In genomic region chr13:63405151-63405550, GRCm38 (mm10) we compare ENCODE assay signal across 13 mouse cellular contexts.
"Had no signal": no experiment of that assay in that cellular context is flagged by ENCODE, and none has a peak within 500 bp of the region (broad histone marks: within the 10 kb centered on the region; RNA-seq: fewer than 3 reads in every experiment).

No protein-coding gene starts in this region.

- H3K36me3 ChIP-seq: liver, embryonic 13.5 days; lung, embryonic 15.5 days; midbrain, embryonic 13.5 days; stomach, embryonic 15.5 days had no signal

- H3K4me3 ChIP-seq: liver, embryonic 13.5 days; lung, embryonic 15.5 days; midbrain, embryonic 13.5 days; stomach, embryonic 15.5 days had no signal

- ATAC-seq: inflammation-experienced regulatory T-cells, adult 6 months; intestine, embryonic 16.5 days; midbrain, embryonic 13.5 days had no signal

- H3K27ac ChIP-seq: liver, embryonic 13.5 days; lung, embryonic 15.5 days; macrophage; midbrain, embryonic 13.5 days; stomach, embryonic 15.5 days had no signal

- H3K4me2 ChIP-seq: liver, embryonic 13.5 days; lung, embryonic 15.5 days; midbrain, embryonic 13.5 days; stomach, embryonic 15.5 days had no signal

- H3K27me3 ChIP-seq: liver, embryonic 13.5 days; lung, embryonic 15.5 days; midbrain, embryonic 13.5 days; stomach, embryonic 15.5 days had no signal

- H3K9ac ChIP-seq: liver, embryonic 13.5 days; lung, embryonic 15.5 days; midbrain, embryonic 13.5 days; stomach, embryonic 15.5 days had no signal

- H3K4me1 ChIP-seq: midbrain, embryonic 13.5 days; stomach, embryonic 15.5 days had no signal

- H3K9me3 ChIP-seq: liver, embryonic 13.5 days; lung, embryonic 15.5 days; midbrain, embryonic 13.5 days; stomach, embryonic 15.5 days had no signal

- DNase-seq: kidney, adult 8-10 months; liver, embryonic 13.5 days; lung, postnatal 14 days; spleen, adult 18-20 months; thymus, adult 2 months; thymus, postnatal 14 days; thymus, postnatal 4 days had no signal
